Mouse (Mus musculus) liver, embryonic 15.5 days (tissue): ENCODE data around the gene Sfrp4. TPM values are rescaled to one million over a fixed set of nuclear protein-coding genes. Genes with fewer than 3 reads are reported as not detected.

Experiments
- polyA plus RNA-seq: library from polyadenylated mRNA; unstranded; fragments of >200 nt; fragmentation: Nextera tagmentation; extraction: Ambion mirVana; gene quantifications from 2 replicates; pipeline ENCODE4 v1.2.1, GENCODE M21; 2015

The Sfrp4 gene
- polyA plus RNA-seq, 1 experiment from 2014 or later, result 0.51 TPM

Other genes with a start within 250 kb of the Sfrp4 start
- 22.4 and 25.5 TPM in 2 replicates for gene Stard3nl, start 227.3 kb upstream of the Sfrp4 start, polyA plus RNA-seq
- 13.7 TPM in 2 replicates for gene Epdr1, start 3.2 kb upstream of the Sfrp4 start, polyA plus RNA-seq
- not detected in 2 replicates for gene Nme8, start 74.7 kb downstream of the Sfrp4 start, polyA plus RNA-seq
- 4.0 and 4.5 TPM in 2 replicates for gene Gpr141, start 201.2 kb downstream of the Sfrp4 start, polyA plus RNA-seq